Mouse (Mus musculus) G1E (cell line): Measurements from ENCODE around the gene Ttpal.

Experiments
- CTCF ChIP-seq: IDR thresholded peaks from 2 replicates; pipeline ENCODE4 v1.5.1; 2012; ENCODE audit warnings: low read depth, low read length, inconsistent platforms, mixed read lengths
- GATA1 ChIP-seq: IDR thresholded peaks from 2 replicates; pipeline ENCODE4 v1.6.1; 2012; ENCODE audit warnings: borderline replicate concordance, low read length, inconsistent platforms, mixed read lengths
- GATA2 ChIP-seq: IDR thresholded peaks from 2 replicates; pipeline ENCODE4 v1.6.1; 2012; ENCODE audit warnings: low read depth, low read length, inconsistent platforms, borderline replicate concordance
- TAL1 ChIP-seq: conservative IDR thresholded peaks from 2 replicates; pipeline ENCODE4 v1.6.1; 2012; ENCODE audit warnings: low read depth, low read length, inconsistent platforms, mixed read lengths

DNA sequence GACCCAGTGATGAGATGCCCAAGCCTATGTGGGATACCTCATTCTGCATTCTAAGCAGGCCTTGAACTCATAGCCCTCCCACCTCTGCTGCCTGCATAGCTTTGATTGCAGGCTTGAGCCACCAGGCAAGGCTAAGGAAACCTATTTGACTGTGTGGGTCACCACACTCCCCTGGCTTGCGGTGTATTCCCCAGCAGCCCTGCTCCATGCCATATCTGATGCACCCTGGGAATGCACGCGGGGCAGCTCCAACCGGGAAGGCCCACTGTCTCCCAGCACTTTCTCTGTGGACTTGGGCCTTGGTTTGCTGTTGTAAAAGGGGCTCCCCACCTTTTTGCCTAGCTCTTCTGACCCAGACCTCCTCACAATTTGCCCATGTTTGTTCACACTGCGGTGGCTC is 11.1 kb downstream of the Ttpal start:
- TF ChIP-seq CTCF: no peak
- TF ChIP-seq TAL1: no peak
- no peak for TF ChIP-seq GATA2
- TF ChIP-seq GATA1: no peak
